Mouse (Mus musculus): ENCODE measurements around the gene Golph3. TPM values are rescaled to one million over a fixed set of nuclear protein-coding genes. Genes with fewer than 3 reads are reported as not detected.

Gene Golph3
- polyA plus RNA-seq, 1 experiment from 2014 or later, result 94.8 TPM

Other genes with a start within 250 kb of the Golph3 start
- 128 and 132 TPM in 2 replicates for gene Zfr, start 203.6 kb upstream of the Golph3 start, polyA plus RNA-seq (2016; fragmentation: Nextera tagmentation; extraction: Ambion mirVana)
- 17.3 and 18.3 TPM in 2 replicates for gene Mtmr12, start 116.4 kb upstream of the Golph3 start, polyA plus RNA-seq (2016; fragmentation: Nextera tagmentation; extraction: Ambion mirVana)
- gene 1810049J17Rik, start 449 bp downstream of the Golph3 start, polyA plus RNA-seq (2016; fragmentation: Nextera tagmentation; extraction: Ambion mirVana), result 0.75 TPM in 1 of 2 replicates, not detected in the other